Mouse (Mus musculus): ENCODE measurements at regions not wholly inside any gene's neighbourhood (a gene's known extent, or its start where the extent isn't known, plus 50 kb on each side); places are given as distances from the start of the nearest gene placed in this dataset.

DNA sequence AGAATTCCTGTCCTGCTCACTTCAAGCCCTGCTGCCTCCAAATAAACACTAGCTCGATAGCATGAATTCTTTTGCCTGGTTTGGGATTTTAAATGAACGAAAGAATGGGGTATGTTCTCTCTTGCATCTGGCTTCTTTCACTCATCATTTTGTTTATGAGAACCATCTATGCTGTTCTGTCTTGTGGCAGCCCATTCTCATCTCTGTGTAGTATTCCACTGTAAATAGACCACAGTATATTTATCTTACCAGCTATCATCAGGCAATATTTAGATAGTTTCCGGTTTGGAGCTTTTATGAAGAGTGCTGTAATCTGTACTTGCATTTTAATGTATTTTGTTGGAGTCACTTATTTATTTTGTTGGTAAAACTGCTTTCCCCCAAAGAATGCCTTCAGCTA is 222.4 kb upstream of the Rps6ka3 start:
- no peak overlapping the region for H3K9ac ChIP-seq
- no peaks in the 10 kb centered on the region for H3K36me3 ChIP-seq
- no peak overlapping the region for H3K27ac ChIP-seq (replicated peaks)
- no peak for ATAC-seq (ENCODE audit: low read depth)
- no peak overlapping the region for H3K4me3 ChIP-seq
- WGBS, result 79% methylated on average over 3 of the region's 3 CpGs
- no peaks in the 10 kb centered on the region for H3K4me1 ChIP-seq (replicated peaks)
- no peak overlapping the region for H3K4me2 ChIP-seq
- H3K9me3 ChIP-seq, result no peaks in the 10 kb centered on the region
- H3K27me3 ChIP-seq, result no peaks in the 10 kb centered on the region

DNA sequence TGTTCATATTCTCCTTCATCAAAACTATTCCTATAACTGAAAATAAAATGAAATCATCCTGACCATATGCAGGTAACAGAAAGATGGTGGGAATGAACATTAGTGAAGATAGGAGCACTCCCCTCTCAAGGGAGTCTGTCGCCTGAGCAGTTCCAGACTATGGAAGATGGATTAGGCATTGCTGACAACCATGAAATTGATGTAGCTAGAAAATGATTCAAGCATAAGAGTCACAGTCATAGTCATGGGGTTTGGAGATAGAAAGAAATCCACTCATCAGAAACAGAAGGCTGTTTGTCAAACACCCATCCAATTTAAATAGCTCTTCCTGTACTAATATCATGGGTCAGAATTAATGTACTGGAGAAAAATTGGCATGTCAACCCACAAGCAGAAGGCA is 191.2 kb upstream of the Rps6ka3 start:
- Histone ChIP-seq H3K9ac (no peak overlapping the region), H3K4me3 (no peak overlapping the region), H3K27me3 (no peaks in the 10 kb centered on the region), H3K36me3 (no peaks in the 10 kb centered on the region), H3K4me2 (no peak overlapping the region), H3K9me3 (no peaks in the 10 kb centered on the region), H3K4me1 (replicated peaks) (no peaks in the 10 kb centered on the region), H3K27ac (replicated peaks) (no peak overlapping the region)
- no peak for ATAC-seq (ENCODE audit: low read depth)
- 42% methylated on average over 1 of the region's 1 CpGs for WGBS

DNA sequence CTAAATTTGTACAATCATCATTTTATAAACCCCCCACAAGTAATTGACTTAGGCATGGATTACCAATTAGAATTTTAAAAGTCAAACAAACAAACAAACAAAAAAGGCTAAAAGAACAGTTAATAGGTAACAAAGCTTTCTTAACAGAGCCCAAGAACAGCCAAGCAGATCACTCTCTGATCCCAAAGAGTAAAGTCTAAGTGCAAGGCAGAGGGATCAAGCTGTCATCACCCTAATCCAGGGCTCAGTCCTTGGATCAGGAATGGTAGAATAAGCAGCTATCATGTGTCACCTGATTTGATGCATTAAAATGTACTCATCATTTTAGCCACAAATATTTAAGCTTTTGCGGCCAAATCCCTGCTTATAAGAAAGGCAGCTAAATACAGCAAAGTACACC is 183.8 kb upstream of the Rps6ka3 start:
- 88% methylated on average over 1 of the region's 1 CpGs for WGBS
- Histone ChIP-seq H3K4me2 (no peak overlapping the region), H3K27me3 (peaks cover 5% of the 10 kb centered on the region; the same call in 1 of the 2 replicates), H3K27ac (replicated peaks) (no peak overlapping the region), H3K36me3 (no peaks in the 10 kb centered on the region), H3K4me3 (no peak overlapping the region), H3K9ac (no peak overlapping the region), H3K9me3 (no peaks in the 10 kb centered on the region), H3K4me1 (replicated peaks) (no peaks in the 10 kb centered on the region)
- no peak for ATAC-seq (ENCODE audit: low read depth)

GRCm38 (mm10) chrX:159031927-159032326 is 178.2 kb upstream of the Rps6ka3 start:
- H3K4me2 ChIP-seq, result no peak overlapping the region
- H3K4me3 ChIP-seq, result no peak overlapping the region
- no peaks in the 10 kb centered on the region for H3K27me3 ChIP-seq
- no peak overlapping the region for H3K9ac ChIP-seq
- 66% methylated on average over 4 of the region's 4 CpGs for WGBS
- H3K36me3 ChIP-seq, result no peaks in the 10 kb centered on the region
- no peaks in the 10 kb centered on the region for H3K9me3 ChIP-seq
- H3K4me1 ChIP-seq (replicated peaks), result no peaks in the 10 kb centered on the region
- no peak for ATAC-seq (ENCODE audit: low read depth)
- H3K27ac ChIP-seq (replicated peaks), result no peak overlapping the region

DNA sequence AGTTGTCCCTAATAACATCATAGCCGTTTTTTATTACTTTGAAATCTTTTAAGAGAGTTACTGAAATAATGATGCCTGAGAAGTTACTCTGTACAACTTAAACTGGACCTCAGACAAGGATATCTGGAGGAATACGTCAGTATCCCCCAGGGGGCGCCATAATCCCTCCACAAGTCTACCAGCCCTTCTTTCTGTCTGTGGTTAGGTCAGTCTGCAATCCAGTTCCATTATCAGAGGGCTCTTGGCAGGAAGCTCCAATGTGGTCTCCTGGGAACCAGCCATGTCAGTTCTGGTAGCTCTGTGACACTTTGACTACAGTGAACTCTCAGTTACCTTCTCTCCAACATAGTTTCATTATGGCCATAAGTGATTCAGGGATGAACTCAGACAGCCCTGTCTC is 166.7 kb upstream of the Rps6ka3 start:
- no peak for ATAC-seq (ENCODE audit: low read depth)
- no peaks in the 10 kb centered on the region for H3K9me3 ChIP-seq
- WGBS, result 17% methylated on average over 3 of the region's 3 CpGs

GRCm38 (mm10) chrX:159047876-159048275 is 162.2 kb upstream of the Rps6ka3 start:
- no peak overlapping the region for H3K4me3 ChIP-seq

More for the DNA sequence above, 166.7 kb upstream of the Rps6ka3 start:
- H3K27ac ChIP-seq (replicated peaks), result no peak overlapping the region
- no peak overlapping the region for H3K9ac ChIP-seq
- H3K36me3 ChIP-seq, result no peaks in the 10 kb centered on the region
- H3K4me2 ChIP-seq, result no peak overlapping the region
- H3K4me3 ChIP-seq, result no peak overlapping the region
- no peaks in the 10 kb centered on the region for H3K27me3 ChIP-seq
- no peaks in the 10 kb centered on the region for H3K4me1 ChIP-seq (replicated peaks)

GRCm38 (mm10) chrX:159055689-159056461 is 154.2 kb upstream of the Rps6ka3 start:
- no peak for ATAC-seq (ENCODE audit: low read depth)
- Histone ChIP-seq H3K4me2 (no peak overlapping the region), H3K4me3 (no peak overlapping the region), H3K27ac (replicated peaks) (no peak overlapping the region), H3K36me3 (no peaks in the 10 kb centered on the region), H3K9ac (no peak overlapping the region), H3K9me3 (no peaks in the 10 kb centered on the region), H3K4me1 (replicated peaks) (no peaks in the 10 kb centered on the region), H3K27me3 (peaks cover 3% of the 10 kb centered on the region; the same call in 1 of the 2 replicates)
- 75% methylated on average over 8 of the region's 8 CpGs for WGBS

More at GRCm38 (mm10) chrX:159047876-159048275, 162.2 kb upstream of the Rps6ka3 start:
- no peaks in the 10 kb centered on the region for H3K27me3 ChIP-seq
- ATAC-seq (ENCODE audit: low read depth), result no peak
- no peak overlapping the region for H3K9ac ChIP-seq
- WGBS, result 28% methylated on average over 2 of the region's 2 CpGs
- no peaks in the 10 kb centered on the region for H3K36me3 ChIP-seq
- no peaks in the 10 kb centered on the region for H3K4me1 ChIP-seq (replicated peaks)
- H3K4me2 ChIP-seq, result no peak overlapping the region
- H3K9me3 ChIP-seq, result no peaks in the 10 kb centered on the region
- no peak overlapping the region for H3K27ac ChIP-seq (replicated peaks)

GRCm38 (mm10) chrX:159056462-159056805 is 153.7 kb upstream of the Rps6ka3 start:
- Histone ChIP-seq H3K36me3 (no peaks in the 10 kb centered on the region), H3K27me3 (peaks cover 3% of the 10 kb centered on the region; the same call in 1 of the 2 replicates)
- no peak for ATAC-seq (ENCODE audit: low read depth)

DNA sequence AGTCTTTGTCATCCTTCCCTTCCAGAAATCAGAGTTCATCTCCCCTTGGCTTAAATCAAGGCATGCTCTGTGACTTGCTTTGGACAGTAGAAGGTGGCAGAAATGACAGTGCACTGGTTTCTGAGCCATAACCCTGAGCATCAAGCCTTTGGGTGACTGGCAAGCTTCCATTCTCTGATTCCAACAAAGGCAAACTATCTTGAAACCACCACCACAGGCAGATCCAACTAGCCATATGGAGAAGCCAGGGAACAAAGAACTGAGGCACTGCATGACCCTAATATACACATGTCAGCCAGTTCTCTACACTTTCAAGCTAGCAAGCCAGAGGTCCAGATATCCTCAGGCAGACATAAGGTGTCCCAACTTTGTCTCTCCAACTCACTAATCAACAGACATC is 151.2 kb upstream of the Rps6ka3 start:
- H3K9ac ChIP-seq, result no peak overlapping the region
- H3K36me3 ChIP-seq, result no peaks in the 10 kb centered on the region
- H3K4me1 ChIP-seq (replicated peaks), result no peaks in the 10 kb centered on the region
- H3K27ac ChIP-seq (replicated peaks), result no peak overlapping the region
- H3K4me3 ChIP-seq, result no peak overlapping the region
- no peak for ATAC-seq (ENCODE audit: low read depth)
- no peaks in the 10 kb centered on the region for H3K9me3 ChIP-seq
- no peak overlapping the region for H3K4me2 ChIP-seq
- H3K27me3 ChIP-seq, result peaks cover 6% of the 10 kb centered on the region; the same call in 1 of the 2 replicates

More at GRCm38 (mm10) chrX:159056462-159056805, 153.7 kb upstream of the Rps6ka3 start:
- Histone ChIP-seq H3K9ac (no peak overlapping the region), H3K27ac (replicated peaks) (no peak overlapping the region), H3K4me3 (no peak overlapping the region), H3K9me3 (no peaks in the 10 kb centered on the region), H3K4me1 (replicated peaks) (no peaks in the 10 kb centered on the region), H3K4me2 (no peak overlapping the region)

DNA sequence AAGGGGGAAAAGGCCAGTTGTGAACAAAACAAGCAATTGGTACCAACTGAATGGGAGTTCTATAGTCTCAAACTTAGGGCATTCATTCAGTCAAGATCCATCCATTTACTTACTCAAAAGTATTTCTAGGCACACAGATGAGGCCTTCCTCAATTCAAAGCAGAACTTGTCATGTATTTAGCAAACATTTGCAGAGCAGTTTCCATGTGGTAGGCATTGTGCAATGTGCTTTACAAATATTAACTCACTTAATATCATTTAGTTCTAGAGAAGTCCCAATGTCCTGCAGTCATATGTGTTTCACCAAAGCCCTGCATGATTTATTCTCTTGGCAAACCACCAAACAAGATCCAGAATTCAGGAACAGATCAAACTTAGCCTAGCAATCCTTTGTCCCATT is 148.8 kb upstream of the Rps6ka3 start:
- no peak overlapping the region for H3K4me3 ChIP-seq
- H3K9ac ChIP-seq, result no peak overlapping the region
- no peak for ATAC-seq (ENCODE audit: low read depth)
- H3K36me3 ChIP-seq, result no peaks in the 10 kb centered on the region
- H3K27me3 ChIP-seq, result peaks cover 6% of the 10 kb centered on the region; the same call in 1 of the 2 replicates
- H3K9me3 ChIP-seq, result no peaks in the 10 kb centered on the region
- H3K4me2 ChIP-seq, result no peak overlapping the region
- H3K4me1 ChIP-seq (replicated peaks), result no peaks in the 10 kb centered on the region
- H3K27ac ChIP-seq (replicated peaks), result no peak overlapping the region

- no peaks in the 10 kb centered on the region for H3K9me3 ChIP-seq
- H3K4me1 ChIP-seq (replicated peaks), result no peaks in the 10 kb centered on the region
- no peak overlapping the region for H3K9ac ChIP-seq
- no peak overlapping the region for H3K27ac ChIP-seq (replicated peaks)
- ATAC-seq (ENCODE audit: low read depth), result no peak
- 70% methylated on average over 2 of the region's 2 CpGs for WGBS
- no peak overlapping the region for H3K4me2 ChIP-seq
- no peaks in the 10 kb centered on the region for H3K36me3 ChIP-seq
- H3K4me3 ChIP-seq, result no peak overlapping the region
- H3K27me3 ChIP-seq, result 0 out of 2 replicates have a peak, but pooled peaks cover 4% of the 10 kb centered on the region
These were observed 143.9 kb upstream of the Rps6ka3 start for GRCm38 (mm10) chrX:159066212-159066611.

DNA sequence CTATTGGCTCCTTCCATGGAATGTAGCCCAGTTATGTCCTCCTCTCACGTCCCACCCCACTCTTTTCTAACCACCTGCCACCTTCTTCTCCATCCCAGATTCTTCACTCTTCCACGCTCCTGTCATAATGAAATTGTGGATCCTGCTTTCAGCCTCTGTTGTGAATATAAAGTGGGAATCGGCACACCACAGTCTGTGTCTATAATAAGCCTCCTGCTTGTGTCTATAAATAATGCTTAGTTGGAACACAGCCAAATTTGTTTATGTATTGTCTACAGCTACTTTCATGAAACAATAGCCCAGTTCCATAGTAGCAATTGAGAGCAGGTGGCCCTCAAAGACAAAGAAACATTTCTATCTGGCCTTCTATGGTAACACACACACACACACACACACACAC is 137.5 kb upstream of the Rps6ka3 start:
- Histone ChIP-seq H3K27ac (replicated peaks) (no peak overlapping the region), H3K36me3 (no peaks in the 10 kb centered on the region), H3K9me3 (no peaks in the 10 kb centered on the region), H3K4me3 (no peak overlapping the region), H3K9ac (no peak overlapping the region), H3K27me3 (peaks cover 3% of the 10 kb centered on the region; the same call in 1 of the 2 replicates), H3K4me2 (no peak overlapping the region), H3K4me1 (replicated peaks) (no peaks in the 10 kb centered on the region)
- no peak for ATAC-seq (ENCODE audit: low read depth)
- 59% methylated on average over 3 of the region's 3 CpGs for WGBS

- Histone ChIP-seq H3K4me2 (no peak overlapping the region), H3K27ac (replicated peaks) (no peak overlapping the region), H3K27me3 (peaks cover 3% of the 10 kb centered on the region; the same call in 1 of the 2 replicates)
These were observed 136.6 kb upstream of the Rps6ka3 start for GRCm38 (mm10) chrX:159073533-159073932.

More at GRCm38 (mm10) chrX:159073533-159073932, 136.6 kb upstream of the Rps6ka3 start:
- no peak for ATAC-seq (ENCODE audit: low read depth)
- no peaks in the 10 kb centered on the region for H3K4me1 ChIP-seq (replicated peaks)
- H3K36me3 ChIP-seq, result no peaks in the 10 kb centered on the region
- no peaks in the 10 kb centered on the region for H3K9me3 ChIP-seq
- no peak overlapping the region for H3K4me3 ChIP-seq
- H3K9ac ChIP-seq, result no peak overlapping the region
